30 mouse cellular contexts compared by ENCODE assay signal in genomic region chr15:6668793-6669437, GRCm38 (mm10). TPM values are rescaled to one million over a fixed set of nuclear protein-coding genes. Genes with fewer than 3 reads are reported as not detected.
DNase-seq lines count a peak whose midpoint lies in the region; ATAC-seq lines count a peak whose summit lies in the region.
"Had no signal": no experiment of that assay in that cellular context is flagged by ENCODE, and none has a peak within 500 bp of the region (broad histone marks: within the 10 kb centered on the region; RNA-seq: fewer than 3 reads in every experiment).

No protein-coding gene starts in this region.

- ATAC-seq in liver, embryonic 12.5 days = peak; percentile 74
- peak; percentile 70 for ATAC-seq in liver, embryonic 13.5 days (ENCODE audit: low read depth)
- ATAC-seq: activated CD4-positive, CD25-positive, alpha-beta regulatory T cell, adult 4 months; CD4-positive, CD25-positive, alpha-beta regulatory T cell, adult 4 months; forebrain, embryonic 13.5 days; intestine, embryonic 16.5 days; Patski had no signal

- DNase-seq in liver (no peak), ES-CJ7 (ENCODE audit: low read depth, low spot score) (peak; percentile 29)
- DNase-seq in T-cell, adult 2 months (ENCODE audit: low spot score) = peak; percentile 15
- DNase-seq in liver, embryonic 13.5 days = no peak
- no peak for DNase-seq in adrenal gland, postnatal 14 days
- no peak for DNase-seq in retina, embryonic 14.5 days (ENCODE audit: low spot score)
- DNase-seq: adrenal gland, adult 2 months; cerebellum, adult 8-10 months; cerebellum, postnatal 36 days; gastrocnemius, postnatal 10 days; kidney, adult 9 months; kidney, postnatal 10 days; layer of hippocampus, adult 9-11 months; lung, adult 2 months; lung, postnatal 14 days; right cerebral cortex, adult 18-20 months; right cerebral cortex, postnatal 4 days; thymus, adult 18-20 months; thymus, postnatal 25 days had no signal

- no peak overlapping the region for H3K27ac ChIP-seq in liver, embryonic 12.5 days
- no peak overlapping the region for H3K27ac ChIP-seq in liver, embryonic 13.5 days
- H3K27ac ChIP-seq: forebrain, embryonic 13.5 days; heart, embryonic 10.5 days; heart, embryonic 15.5 days; hindbrain, embryonic 12.5 days; midbrain, embryonic 12.5 days; stomach, postnatal 0 days had no signal

- H3K36me3 ChIP-seq in liver, embryonic 12.5 days = no peaks in the 10 kb centered on the region
- no peaks in the 10 kb centered on the region for H3K36me3 ChIP-seq in liver, embryonic 13.5 days
- H3K36me3 ChIP-seq: heart, embryonic 10.5 days; heart, embryonic 15.5 days; hindbrain, embryonic 12.5 days; midbrain, embryonic 12.5 days had no signal

- no peaks in the 10 kb centered on the region for H3K27me3 ChIP-seq in liver, embryonic 12.5 days (replicated peaks)
- H3K27me3 ChIP-seq in liver, embryonic 13.5 days = no peaks in the 10 kb centered on the region
- H3K27me3 ChIP-seq: forebrain, embryonic 13.5 days; heart, embryonic 15.5 days; hindbrain, embryonic 12.5 days; midbrain, embryonic 12.5 days; Patski had no signal

- H3K4me1 ChIP-seq in liver, embryonic 12.5 days = peaks cover 25% of the 10 kb centered on the region
- peaks cover 13% of the 10 kb centered on the region for H3K4me1 ChIP-seq in liver, embryonic 13.5 days (replicated peaks)
- H3K4me1 ChIP-seq: forebrain, embryonic 13.5 days; heart, embryonic 15.5 days; hindbrain, embryonic 12.5 days; midbrain, embryonic 12.5 days had no signal

- H3K4me3 ChIP-seq in liver, embryonic 12.5 days = no peak overlapping the region
- no peak overlapping the region for H3K4me3 ChIP-seq in liver, embryonic 13.5 days (replicated peaks)
- H3K4me3 ChIP-seq: forebrain, embryonic 13.5 days; heart, embryonic 10.5 days; heart, embryonic 15.5 days; hindbrain, embryonic 12.5 days; midbrain, embryonic 12.5 days had no signal

- 26% methylated on average over 14 of the region's 14 CpGs for WGBS in liver, embryonic 12.5 days (ENCODE audit: insufficient replicate concordance)
- 27% methylated on average over 14 of the region's 14 CpGs for WGBS in liver, embryonic 13.5 days (ENCODE audit: insufficient replicate concordance)

- peak overlapping the region; percentile 42 for H3K4me2 ChIP-seq in liver, embryonic 12.5 days
- no peak overlapping the region for H3K4me2 ChIP-seq in liver, embryonic 13.5 days
- H3K4me2 ChIP-seq: forebrain, embryonic 13.5 days; heart, embryonic 15.5 days; hindbrain, embryonic 12.5 days; midbrain, embryonic 12.5 days had no signal

- no peaks in the 10 kb centered on the region for H3K9me3 ChIP-seq in liver, embryonic 12.5 days (replicated peaks)
- H3K9me3 ChIP-seq in liver, embryonic 13.5 days (replicated peaks) = no peaks in the 10 kb centered on the region
- H3K9me3 ChIP-seq: forebrain, embryonic 13.5 days; heart, embryonic 10.5 days; heart, embryonic 15.5 days; hindbrain, embryonic 12.5 days; midbrain, embryonic 12.5 days had no signal

- H3K9ac ChIP-seq in liver, embryonic 12.5 days = 0 out of 2 replicates have a peak overlapping the region, but pooled peaks have one; percentile 12
- H3K9ac ChIP-seq in liver, embryonic 13.5 days = no peak overlapping the region
- H3K9ac ChIP-seq: forebrain, embryonic 13.5 days; heart, embryonic 15.5 days; hindbrain, embryonic 12.5 days; midbrain, embryonic 12.5 days had no signal

RNA-seq across cellular contexts. Expression of gene Rictor, which starts 39.3 kb away (rescaled TPM):
- polyA plus RNA-seq in liver, embryonic 12.5 days (2016; fragmentation: Nextera tagmentation; extraction: Ambion mirVana) = 25.0 and 25.9 TPM in 2 replicates
- polyA plus RNA-seq in liver, embryonic 13.5 days (2015; fragmentation: Nextera tagmentation; extraction: Ambion mirVana) = 17.6 and 21.4 TPM in 2 replicates
- 25.9 and 26.2 TPM in 2 replicates for total RNA-seq in adrenal gland, postnatal 14 days (2021)

Comparison
In these comparisons a context has a peak if more than half of its experiments do, and no peak if none do; other contexts are left out.
1. DNase-seq: peak in ES-CJ7 (single experiment) and T-cell, adult 2 months (single experiment); none in liver (single experiment), liver, embryonic 13.5 days (single experiment), adrenal gland, postnatal 14 days (single experiment) and retina, embryonic 14.5 days (single experiment).